Mouse (Mus musculus) T-helper 2 cell (primary cell): Measurements from ENCODE around the gene Brsk2.

Source experiments
- in situ Hi-C: fragments of 300-600 bp; cut with MboI, MseI; formaldehyde crosslinking; loops from one replicate; pipeline ENCODE4 v1.15.1; 2025; ENCODE audit warnings: high pct_unique_total_duplicates

Brsk2 gene

GRCm38 (mm10) chr7:142025926-142026325, 76.4 kb downstream of the Brsk2 start:
- in situ Hi-C loops = no loop called here

GRCm38 (mm10) chr7:142030073-142030472, 80.5 kb downstream of the Brsk2 start:
- in situ Hi-C loops = no loop called here

GRCm38 (mm10) chr7:142034198-142034597, 84.6 kb downstream of the Brsk2 start:
- in situ Hi-C loops = no loop called here

GRCm38 (mm10) chr7:142035048-142035811, 85.7 kb downstream of the Brsk2 start:
- in situ Hi-C loops = no loop called here

GRCm38 (mm10) chr7:142037553-142038170, 88.1 kb downstream of the Brsk2 start:
- in situ Hi-C loops = no loop called here

- in situ Hi-C loops = no loop called here
Measured at GRCm38 (mm10) chr7:142040756-142041155, 91.2 kb downstream of the Brsk2 start.

- in situ Hi-C loops = no loop called here
Measured at GRCm38 (mm10) chr7:142045344-142045743, 95.8 kb downstream of the Brsk2 start.

GRCm38 (mm10) chr7:142045932-142046331, 96.4 kb downstream of the Brsk2 start:
- in situ Hi-C loops = no loop called here

GRCm38 (mm10) chr7:142050536-142050935, 101.0 kb downstream of the Brsk2 start:
- in situ Hi-C loops = no loop called here
